Mouse (Mus musculus) ZHBTc4 (cell line): ENCODE results near the gene Washc3.

ENCODE experiments used
- DNase-seq: peaks from one replicate; pipeline ENCODE4 v3.0.0-alpha.2; 2011; ENCODE audit warnings: low read depth, low spot score

Gene Washc3

GRCm38 (mm10) chr10:88200951-88201638 lies at the start of gene Washc3:
Gene Washc3, plus strand, starts transcription at chr10:88201093.
- DNase-seq, result peak; percentile 95

GRCm38 (mm10) chr10:88151658-88152057 lies 49.2 kb upstream of the Washc3 start:
- no peak for DNase-seq

- DNase-seq, result no peak
Observed at GRCm38 (mm10) chr10:88162096-88162495, 38.8 kb upstream of the Washc3 start.

GRCm38 (mm10) chr10:88162676-88163075 lies 38.2 kb upstream of the Washc3 start:
- DNase-seq, result peak; percentile 83

GRCm38 (mm10) chr10:88166158-88166557 lies 34.7 kb upstream of the Washc3 start:
- peak; percentile 62 for DNase-seq

- DNase-seq, result no peak
Observed at GRCm38 (mm10) chr10:88167438-88168077, 33.3 kb upstream of the Washc3 start.

GRCm38 (mm10) chr10:88200541-88200940 lies 352 bp upstream of the Washc3 start:
- DNase-seq, result no peak

GRCm38 (mm10) chr10:88201650-88202049 lies 757 bp downstream of the Washc3 start:
- no peak for DNase-seq

- DNase-seq, result no peak
Observed at GRCm38 (mm10) chr10:88202581-88202980, 1.7 kb downstream of the Washc3 start.

GRCm38 (mm10) chr10:88203236-88203635 lies 2.3 kb downstream of the Washc3 start:
- no peak for DNase-seq

- DNase-seq, result no peak
Observed at GRCm38 (mm10) chr10:88212644-88213043, 11.8 kb downstream of the Washc3 start.

GRCm38 (mm10) chr10:88214800-88215514 lies 14.1 kb downstream of the Washc3 start:
- DNase-seq, result no peak

- no peak for DNase-seq
Observed at GRCm38 (mm10) chr10:88218161-88218560, 17.3 kb downstream of the Washc3 start.

GRCm38 (mm10) chr10:88221718-88222117 lies 20.8 kb downstream of the Washc3 start:
- no peak for DNase-seq

- no peak for DNase-seq
Observed at GRCm38 (mm10) chr10:88225421-88225820, 24.5 kb downstream of the Washc3 start.

GRCm38 (mm10) chr10:88227962-88228361 lies 27.1 kb downstream of the Washc3 start:
- no peak for DNase-seq

- no peak for DNase-seq
Observed at GRCm38 (mm10) chr10:88228521-88229017, 27.7 kb downstream of the Washc3 start.

- DNase-seq, result no peak
Observed at GRCm38 (mm10) chr10:88231671-88232070, 30.8 kb downstream of the Washc3 start.

GRCm38 (mm10) chr10:88232765-88233164 lies 31.9 kb downstream of the Washc3 start:
- no peak for DNase-seq

GRCm38 (mm10) chr10:88244681-88245080 lies 43.8 kb downstream of the Washc3 start:
- no peak for DNase-seq

- DNase-seq, result no peak
Observed at GRCm38 (mm10) chr10:88250300-88250699, 49.4 kb downstream of the Washc3 start.

GRCm38 (mm10) chr10:88252121-88252862 lies 51.4 kb downstream of the Washc3 start:
- no peak for DNase-seq
